Mouse (Mus musculus) thymus, postnatal 0 days (tissue): ENCODE data around the gene Ctu1. TPM values are rescaled to one million over a fixed set of nuclear protein-coding genes. Genes with fewer than 3 reads are reported as not detected.
A peak's percentile ranks its signal among the peaks of the same experiment; 100 is the strongest.
"Not testable (repeated sequence)": the region's sequence is repeated elsewhere in the genome, so short reads cannot be mapped to it uniquely, and the experiment has no call there.

Experiments used
- DNase-seq: peaks from one replicate; pipeline ENCODE4 v3.0.0-alpha.2; 2015; ENCODE audit warnings: low spot score
- polyA plus RNA-seq: library from polyadenylated mRNA; unstranded; fragments of >200 nt; fragmentation: Nextera tagmentation; extraction: Ambion mirVana; gene quantifications from 2 replicates; pipeline ENCODE4 v1.2.1, GENCODE M21; 2015

Gene Ctu1
- polyA plus RNA-seq = 11.7 and 12.9 TPM in 2 replicates

- peak; percentile 92 for DNase-seq
Observed at GRCm38 (mm10) chr7:43671809-43672580, at the start of gene Ctu1. Gene Ctu1 (plus strand): TSS chr7:43672016.

GRCm38 (mm10) chr7:43622927-43623326 is 48.9 kb upstream of the Ctu1 start:
- DNase-seq = no peak

- no peak for DNase-seq
Observed at GRCm38 (mm10) chr7:43623819-43624218, 48.0 kb upstream of the Ctu1 start.

- no peak for DNase-seq
Observed at GRCm38 (mm10) chr7:43625065-43625464, 46.8 kb upstream of the Ctu1 start.

GRCm38 (mm10) chr7:43625794-43626422 is 45.9 kb upstream of the Ctu1 start:
- DNase-seq = no peak

GRCm38 (mm10) chr7:43633940-43634339 is 37.9 kb upstream of the Ctu1 start:
- no peak for DNase-seq

GRCm38 (mm10) chr7:43634500-43634899 is 37.3 kb upstream of the Ctu1 start, which contains the start of gene Ceacam18:
Gene Ceacam18 (plus strand): TSS chr7:43634707.
- no peak for DNase-seq

- DNase-seq = no peak
Observed at GRCm38 (mm10) chr7:43636194-43636593, 35.6 kb upstream of the Ctu1 start.

GRCm38 (mm10) chr7:43637118-43637517 is 34.7 kb upstream of the Ctu1 start:
- DNase-seq = no peak

GRCm38 (mm10) chr7:43642587-43642986 is 29.2 kb upstream of the Ctu1 start:
- DNase-seq = no peak

GRCm38 (mm10) chr7:43643046-43643652 is 28.7 kb upstream of the Ctu1 start:
- DNase-seq = no peak

GRCm38 (mm10) chr7:43652683-43653082 is 19.1 kb upstream of the Ctu1 start:
- no peak for DNase-seq

GRCm38 (mm10) chr7:43654519-43654918 is 17.3 kb upstream of the Ctu1 start:
- no peak for DNase-seq

- DNase-seq = no peak
Observed at GRCm38 (mm10) chr7:43656232-43656631, 15.6 kb upstream of the Ctu1 start.

- no peak for DNase-seq
Observed at GRCm38 (mm10) chr7:43660002-43660401, 11.8 kb upstream of the Ctu1 start, which contains the start of gene Siglece. Gene Siglece (minus strand): TSS chr7:43660161.

GRCm38 (mm10) chr7:43662804-43663203 is 9.0 kb upstream of the Ctu1 start:
- DNase-seq = no peak

- not testable (repeated sequence) for DNase-seq
Observed at GRCm38 (mm10) chr7:43667221-43667620, 4.6 kb upstream of the Ctu1 start.

- DNase-seq = peak; percentile 56
Observed at GRCm38 (mm10) chr7:43668582-43668981, 3.2 kb upstream of the Ctu1 start.

- DNase-seq = no peak
Observed at GRCm38 (mm10) chr7:43671064-43671808, 580 bp upstream of the Ctu1 start.

- DNase-seq = no peak
Observed at GRCm38 (mm10) chr7:43672581-43673260, 905 bp downstream of the Ctu1 start.

- DNase-seq = no peak
Observed at GRCm38 (mm10) chr7:43675091-43675490, 3.3 kb downstream of the Ctu1 start.
